Mouse (Mus musculus) lung, postnatal 14 days (tissue): ENCODE measurements around the gene Tmem251.

Experiments
- DNase-seq: peaks from one replicate; pipeline ENCODE4 v3.0.0; 2021

Tmem251 gene

GRCm38 (mm10) chr12:102710851-102711375 is 32.6 kb upstream of the Tmem251 start:
- DNase-seq: no peak

DNA sequence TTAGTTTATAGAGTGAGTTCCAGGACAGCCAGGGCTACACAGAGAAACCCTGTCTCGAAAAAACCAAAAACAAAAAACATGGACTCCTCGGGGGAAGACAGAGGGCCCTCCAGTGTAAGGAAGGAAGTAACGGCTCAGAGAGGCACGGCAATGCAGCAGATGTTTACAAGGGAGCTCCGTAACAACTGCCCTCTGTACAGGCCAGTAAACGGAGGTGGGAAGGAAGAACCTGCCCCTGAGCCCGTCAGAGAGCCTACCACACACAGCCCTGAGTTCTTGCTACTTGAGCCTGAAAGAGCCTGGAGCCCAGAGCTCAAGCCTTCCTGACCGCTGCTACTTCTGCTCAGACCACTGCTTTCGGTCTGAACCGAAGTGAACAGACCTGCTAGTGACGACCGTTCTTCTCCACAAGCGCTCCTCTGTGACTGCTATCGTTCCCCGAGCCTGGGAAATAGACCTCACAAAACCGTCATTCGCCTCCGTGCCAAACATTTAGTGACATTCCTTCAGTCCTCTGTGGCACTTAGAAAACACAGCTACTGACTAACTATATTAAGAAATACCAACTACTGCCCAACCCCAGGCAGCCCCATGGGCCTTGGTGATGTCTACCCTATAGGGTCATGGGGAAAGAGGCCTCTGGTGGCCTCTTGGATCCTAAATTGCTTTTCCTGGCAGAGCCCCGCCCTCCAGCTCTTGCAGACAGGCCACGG is 30.3 kb upstream of the Tmem251 start:
- no peak for DNase-seq

DNA sequence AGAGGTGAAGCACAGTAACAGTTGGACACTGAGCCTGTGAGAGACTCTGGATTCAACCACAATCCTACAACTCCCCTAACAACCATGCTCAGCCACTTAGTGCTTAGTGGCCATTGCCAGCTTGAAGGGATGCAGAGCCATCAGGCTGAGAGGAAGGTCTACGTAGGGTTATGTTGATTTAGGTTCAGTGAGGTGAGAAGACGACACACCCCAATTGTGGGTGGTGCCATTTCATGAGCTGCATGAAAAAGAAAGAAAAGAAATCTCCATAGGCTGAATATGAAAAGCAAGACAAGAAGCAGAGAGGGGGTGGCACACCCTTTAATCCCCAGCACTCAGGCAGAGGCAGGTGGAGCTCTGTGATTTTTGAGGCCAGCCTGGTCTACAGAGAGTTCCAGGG is 29.4 kb upstream of the Tmem251 start:
- DNase-seq: no peak

DNA sequence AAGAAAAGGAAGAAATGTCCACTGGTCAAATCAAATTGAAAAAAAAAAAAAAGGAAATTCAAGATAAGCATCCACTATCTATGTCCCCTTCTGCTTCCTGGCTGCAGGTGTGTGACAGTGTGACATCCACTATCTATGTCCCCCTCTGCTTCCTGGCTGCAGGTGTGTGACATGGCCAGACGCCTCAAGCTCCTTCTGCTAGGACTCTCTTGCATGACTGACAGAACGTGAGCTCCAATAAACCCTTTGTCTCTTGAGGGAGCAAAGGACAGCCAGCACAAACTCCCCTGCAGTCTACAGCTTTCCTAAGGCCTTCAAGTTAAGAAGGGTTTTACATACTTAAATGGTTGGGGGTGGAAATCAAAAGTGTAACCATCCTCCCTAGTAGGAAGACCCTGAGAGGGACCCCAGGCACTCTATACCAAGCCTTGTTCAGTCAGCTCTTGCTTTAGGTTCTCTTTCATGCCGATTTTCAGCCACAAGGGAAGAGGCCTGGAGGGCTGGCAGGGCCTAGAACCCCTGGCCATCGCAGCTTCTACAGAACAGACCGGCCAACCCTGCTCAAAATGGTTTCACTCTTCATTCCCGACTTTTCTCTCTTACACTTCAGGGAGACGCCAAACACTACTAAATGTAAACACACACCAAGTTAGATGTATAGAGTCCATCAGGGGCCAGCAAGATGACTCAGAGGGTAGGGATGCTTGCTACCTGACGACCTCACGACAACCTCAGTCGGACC is 28.7 kb upstream of the Tmem251 start:
- DNase-seq: no peak

DNA sequence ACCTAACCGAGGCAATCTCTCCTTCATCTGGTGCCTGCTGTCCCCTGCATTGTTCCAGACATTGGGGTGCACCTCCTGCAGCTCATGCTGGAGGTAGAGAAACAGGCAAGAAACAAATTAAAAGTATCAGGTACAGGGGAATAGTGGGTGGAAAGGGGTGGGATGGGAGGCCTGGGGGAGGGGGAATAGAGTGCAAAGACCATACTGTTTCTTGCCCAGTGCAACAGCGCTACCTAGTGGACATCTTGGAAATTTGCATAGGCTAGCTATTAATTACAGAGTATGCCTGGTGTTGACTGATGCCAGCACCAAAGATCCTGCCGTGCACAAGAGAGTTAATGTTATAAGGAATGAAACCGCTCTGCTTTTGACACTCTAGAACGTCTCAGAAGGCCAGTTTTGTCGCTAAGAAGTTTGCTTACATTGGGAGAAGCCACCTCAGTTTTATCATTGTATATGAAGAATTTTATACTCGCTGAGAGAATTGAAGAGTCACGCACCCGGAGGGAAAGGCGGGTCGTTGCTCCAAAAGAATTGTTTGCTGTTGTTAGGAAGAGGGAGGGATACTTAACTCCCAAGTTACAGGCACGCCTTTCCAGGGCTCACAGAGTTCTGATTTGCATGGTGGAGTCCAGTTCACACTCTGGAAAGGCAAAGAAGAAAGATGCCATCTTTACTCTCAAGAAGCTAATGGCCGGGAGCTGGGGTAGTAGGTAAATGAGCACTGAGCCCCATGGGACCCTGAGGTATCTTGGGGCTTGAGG is 23.8 kb upstream of the Tmem251 start:
- peak; percentile 59 for DNase-seq

GRCm38 (mm10) chr12:102722451-102722850 is 21.1 kb upstream of the Tmem251 start:
- no peak for DNase-seq

GRCm38 (mm10) chr12:102722966-102723365 is 20.6 kb upstream of the Tmem251 start:
- DNase-seq: no peak

DNA sequence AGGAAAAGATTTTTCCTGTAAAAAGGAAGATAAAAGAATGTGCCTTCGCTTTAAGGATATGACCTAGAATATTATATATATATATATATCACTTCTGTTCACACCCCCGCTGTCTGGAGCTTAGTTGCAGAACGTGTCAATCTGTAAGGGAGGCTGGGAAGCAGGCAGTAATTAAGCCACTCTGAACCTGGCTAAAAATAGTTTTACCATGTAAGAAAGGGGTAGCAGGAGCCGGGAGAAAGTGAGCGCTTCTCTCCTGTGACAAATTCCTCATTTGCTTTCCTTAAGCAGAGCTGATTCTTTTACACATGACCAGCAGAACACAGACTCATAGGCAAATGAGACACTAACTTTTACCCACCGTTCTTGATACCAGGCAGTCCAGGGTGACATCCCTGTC is 19.7 kb upstream of the Tmem251 start:
- DNase-seq: no peak

DNA sequence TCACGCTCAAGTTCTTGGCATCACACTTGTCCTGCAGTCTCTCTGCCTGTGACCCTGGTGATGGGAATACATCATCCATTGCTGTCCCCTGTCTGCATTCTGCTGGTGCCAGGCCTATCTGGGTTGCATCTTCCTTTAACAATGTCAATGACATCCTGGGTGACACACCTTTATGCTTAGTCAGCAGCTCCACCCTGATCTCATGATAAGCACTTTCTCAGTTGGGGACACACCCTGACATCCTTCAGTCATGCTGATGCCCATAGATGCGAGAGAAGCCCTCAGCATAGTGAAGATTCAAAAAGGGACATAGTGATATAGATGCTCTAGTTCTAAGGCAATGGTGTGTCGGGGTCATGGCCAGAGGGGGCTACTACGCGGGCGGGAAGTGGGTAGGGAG is 18.4 kb upstream of the Tmem251 start:
- DNase-seq: no peak

- no peak for DNase-seq
Measured at GRCm38 (mm10) chr12:102725761-102726175, 17.8 kb upstream of the Tmem251 start.

DNA sequence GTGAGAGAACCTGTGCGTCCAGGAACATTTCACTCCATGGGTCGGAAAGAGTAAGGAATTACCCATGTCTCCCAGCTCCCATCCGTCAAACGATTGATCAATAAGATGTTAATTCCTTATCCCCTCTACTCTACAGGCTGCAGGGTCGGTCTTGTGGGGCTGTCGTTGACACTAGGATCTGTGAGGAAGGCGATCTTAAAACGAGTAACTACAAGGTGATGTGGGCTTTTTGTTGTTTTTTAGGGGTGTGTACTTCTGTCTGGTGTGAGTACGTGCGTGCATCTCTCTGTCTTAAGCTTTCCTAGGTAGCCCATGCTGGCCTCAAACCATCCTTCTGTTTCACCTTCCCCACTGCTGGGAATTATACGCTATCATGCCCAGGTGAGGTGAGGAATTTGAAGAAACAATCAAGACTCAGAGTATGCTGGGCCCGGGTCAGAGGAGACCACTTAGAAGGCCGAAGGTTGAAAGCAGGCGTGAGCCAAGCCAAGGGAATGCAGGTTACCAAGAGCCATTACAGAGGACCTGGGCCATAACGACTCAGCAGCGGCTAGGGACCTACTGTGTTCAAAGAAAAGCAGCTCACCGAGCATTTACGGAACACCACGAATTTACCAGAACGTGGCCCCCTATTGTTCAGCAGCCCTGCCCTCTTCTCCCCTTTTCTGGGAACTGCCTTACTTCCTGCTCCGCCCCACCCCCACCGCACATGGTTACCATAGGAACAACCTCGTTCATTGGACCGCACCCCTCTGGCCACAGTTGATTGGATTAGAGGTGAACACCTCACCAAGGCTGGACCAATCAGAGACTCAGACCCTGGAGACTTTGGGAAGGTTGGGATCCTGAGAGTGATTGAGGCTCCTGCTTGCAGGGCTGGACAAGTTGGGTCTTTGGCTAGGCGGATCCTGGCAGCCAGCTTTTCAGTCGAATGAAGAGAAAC is 13.4 kb upstream of the Tmem251 start:
- peak; percentile 65 for DNase-seq

DNA sequence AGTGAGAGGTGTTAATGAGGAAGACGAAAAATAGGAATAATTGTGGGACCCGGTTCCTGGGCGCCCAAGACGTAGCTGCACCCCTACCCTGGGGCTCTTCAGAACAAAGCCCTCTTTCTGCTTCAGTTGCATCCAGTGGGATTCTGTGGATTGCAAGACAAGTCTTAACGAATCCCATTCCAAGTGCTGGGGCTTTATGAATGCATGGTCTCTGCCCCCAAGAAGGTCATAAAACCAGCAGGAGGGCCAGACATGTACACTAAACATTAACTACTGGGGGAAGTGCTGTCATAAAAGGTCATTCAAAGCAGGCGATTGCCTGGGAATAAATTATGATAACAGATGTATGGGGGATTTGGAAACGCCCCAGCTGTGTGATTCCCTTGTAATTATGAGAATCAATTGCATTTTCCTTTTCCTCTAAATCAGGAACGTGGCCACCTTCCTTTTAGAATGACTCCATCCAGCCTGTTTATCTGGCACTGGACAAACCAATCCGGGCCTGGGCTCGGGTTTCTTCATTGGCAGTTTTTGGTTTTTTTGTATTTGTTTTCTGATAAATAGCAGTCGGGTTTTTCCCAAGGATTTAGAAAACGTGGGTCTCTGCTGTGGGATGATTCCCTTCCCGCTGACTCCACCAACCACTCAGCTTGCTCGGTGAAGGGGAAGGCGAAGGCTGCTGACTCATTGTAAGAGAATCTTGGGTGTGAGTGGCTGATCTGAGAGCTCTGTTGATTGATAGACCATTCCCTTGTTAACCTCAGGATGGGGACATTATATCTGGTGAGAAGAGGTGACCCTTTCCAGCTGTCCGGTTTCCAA is 12.6 kb upstream of the Tmem251 start:
- DNase-seq: no peak

GRCm38 (mm10) chr12:102733381-102733780 is 10.2 kb upstream of the Tmem251 start:
- peak; percentile 63 for DNase-seq

DNA sequence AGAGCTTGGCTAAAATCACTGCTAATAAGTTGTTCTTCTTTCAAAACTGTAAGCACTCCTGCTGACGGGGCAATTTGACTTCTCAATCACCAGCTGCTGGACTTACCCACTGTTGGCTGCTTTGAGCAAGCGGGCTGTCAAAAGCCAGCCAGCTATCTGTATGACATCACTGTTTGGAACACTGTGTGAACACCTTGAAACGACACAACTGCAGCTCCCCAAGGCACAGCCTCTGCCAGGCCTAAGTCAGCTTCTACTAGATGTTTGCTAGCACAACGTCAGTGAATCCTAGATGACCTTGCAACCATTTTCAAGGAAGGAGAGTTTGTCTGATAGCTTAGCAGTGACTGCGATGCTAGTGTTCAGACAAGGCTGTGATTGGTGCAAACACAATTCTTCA is 4.5 kb upstream of the Tmem251 start:
- DNase-seq: no peak

DNA sequence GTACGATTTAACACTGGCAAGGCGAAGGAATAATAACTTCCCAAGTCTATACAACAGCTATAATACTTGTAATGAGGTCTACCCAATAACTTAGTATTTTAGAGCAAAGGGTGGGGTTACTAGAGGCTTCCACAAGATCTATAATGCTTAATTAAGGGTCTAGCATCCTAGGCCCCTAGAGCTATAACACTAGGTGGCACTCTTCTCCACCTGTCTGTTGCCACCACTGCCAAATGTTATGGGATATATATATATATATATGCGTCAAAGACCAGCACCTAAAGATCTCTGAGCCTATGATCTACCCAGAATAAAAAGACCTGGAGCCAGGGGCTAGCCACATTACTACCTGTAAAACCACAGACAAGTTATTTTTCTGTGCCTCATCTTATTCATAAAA is 3.3 kb upstream of the Tmem251 start:
- DNase-seq: no peak

DNA sequence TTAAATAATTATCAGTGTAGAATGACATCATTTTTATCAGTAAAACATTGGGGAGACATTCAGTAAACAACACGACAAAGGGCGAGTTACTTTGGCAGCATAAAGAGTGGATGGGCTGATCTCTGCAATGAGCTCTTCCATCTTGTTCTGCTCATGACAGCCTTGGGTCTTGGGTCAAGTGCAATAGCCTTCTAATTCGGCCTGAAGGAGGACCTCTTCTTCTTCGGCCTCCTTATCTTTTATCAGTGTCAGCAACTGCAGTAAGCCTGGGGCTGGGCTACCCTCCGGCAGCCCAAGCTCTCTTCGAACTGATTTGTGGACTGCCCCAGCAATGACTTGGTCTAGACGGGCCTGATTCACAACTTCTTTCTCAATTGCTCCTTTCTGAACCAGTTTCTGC is 1.5 kb upstream of the Tmem251 start:
- no peak for DNase-seq

- no peak for DNase-seq
Measured at GRCm38 (mm10) chr12:102743036-102743588, 450 bp upstream of the Tmem251 start.

DNA sequence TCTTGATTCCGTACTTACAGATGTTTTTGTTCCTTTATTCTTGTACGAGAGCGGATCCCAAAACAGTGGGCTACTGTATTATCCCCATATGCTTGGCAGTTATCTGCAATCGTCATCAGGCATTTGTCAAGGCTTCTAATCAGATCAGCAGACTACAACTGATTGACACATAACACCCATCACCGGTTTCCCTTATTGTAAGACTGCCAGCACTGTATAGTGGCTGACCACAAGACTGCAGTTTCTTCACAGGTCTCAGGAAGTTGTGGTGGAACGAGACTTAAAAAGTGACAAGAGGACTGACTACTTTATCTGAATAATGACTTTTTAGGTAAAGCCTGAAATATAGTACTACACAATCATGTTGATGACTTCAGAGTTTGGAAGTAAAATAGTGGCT is 1.3 kb downstream of the Tmem251 start:
- DNase-seq: no peak

GRCm38 (mm10) chr12:102748256-102748655 is 4.7 kb downstream of the Tmem251 start:
- DNase-seq: no peak

DNA sequence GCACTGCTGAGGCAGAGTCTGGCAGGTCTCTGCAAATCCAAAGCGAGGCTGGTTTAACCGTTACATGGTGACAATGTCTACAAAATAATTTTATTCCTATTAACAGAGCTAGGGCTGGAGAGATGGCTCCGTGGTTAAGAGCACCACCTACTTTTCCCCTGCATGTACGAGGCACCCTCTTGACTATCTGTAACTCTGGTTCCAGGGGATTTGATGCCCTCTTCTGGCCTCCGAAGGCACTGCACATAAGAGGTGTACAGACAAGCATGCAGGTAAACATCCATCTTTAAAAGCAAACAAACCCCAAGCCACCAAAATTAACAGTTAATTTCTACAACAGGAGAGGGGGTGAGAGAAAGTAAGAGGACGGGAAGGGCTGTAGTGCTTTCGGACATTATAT is 12.7 kb downstream of the Tmem251 start:
- peak; percentile 29 for DNase-seq

DNA sequence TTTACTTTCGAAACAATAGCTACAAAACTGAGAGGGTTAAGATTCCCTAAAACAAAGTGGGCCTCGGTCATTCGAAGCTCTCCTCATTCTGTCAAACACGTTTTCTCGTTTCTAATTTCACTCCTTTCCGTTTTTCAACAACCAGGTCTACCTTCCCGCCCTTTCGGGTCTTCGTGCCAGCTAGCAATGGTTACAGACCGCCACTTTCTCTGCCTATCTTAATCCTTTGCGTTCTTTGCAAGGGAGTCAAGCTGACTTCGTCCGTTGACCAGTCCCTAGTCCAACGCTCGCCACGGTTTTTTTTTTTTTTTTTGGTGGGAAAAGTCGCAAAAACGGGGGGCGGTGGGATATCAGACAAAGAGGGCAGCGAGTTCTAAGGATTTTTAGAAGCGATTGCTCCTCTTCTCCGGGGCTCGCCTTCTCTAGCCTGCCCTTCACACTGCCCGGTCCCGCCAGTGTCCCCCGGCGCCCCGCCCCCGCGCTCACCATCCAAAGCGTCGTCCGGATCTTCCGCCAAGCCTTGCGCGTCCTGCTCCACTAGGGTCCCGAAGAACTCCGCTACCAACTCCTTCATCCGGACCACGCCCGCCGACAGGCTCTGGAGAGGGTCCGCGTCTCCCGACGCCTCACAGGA is 13.6 kb downstream of the Tmem251 start:
- peak; percentile 88 for DNase-seq
